Mouse (Mus musculus): Measurements from ENCODE around the gene Zfp597.

DNA sequence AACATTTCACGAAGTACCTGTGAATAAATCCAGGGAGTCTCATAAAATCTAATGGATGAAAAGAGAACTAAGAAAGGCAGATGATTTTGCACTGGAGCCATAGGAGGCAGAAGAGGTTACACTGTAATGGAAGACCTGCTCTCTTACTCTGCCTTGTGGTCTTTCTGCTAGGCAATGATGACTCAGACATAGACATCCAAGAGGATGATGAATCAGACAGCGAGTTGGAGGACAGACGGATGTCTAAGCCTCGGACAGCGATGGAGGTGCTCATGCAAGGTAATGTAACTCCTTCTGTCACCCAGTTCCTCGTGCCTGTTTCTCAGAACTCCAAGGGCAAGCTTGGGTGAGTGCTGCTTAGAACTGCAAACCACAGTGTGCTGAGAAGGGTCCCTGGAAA lies 49.2 kb upstream of the Zfp597 start:
- TF ChIP-seq KAT2A (conservative IDR thresholded peaks at IDR 0.05; ENCODE audit: low read depth, low read length) (no peak), MAFK (IDR thresholded peaks at IDR 0.05; ENCODE audit: borderline replicate concordance, low read depth, low read length) (no peak), POLR2A (IDR thresholded peaks at IDR 0.05; ENCODE audit: control insufficient read depth in 1 of 2, insufficient read depth in 1 of 2, low read depth in 1 of 2, low read length in 2 of 2, poor library complexity in 1 of 2) (no peak), EP300 (IDR thresholded peaks at IDR 0.05; ENCODE audit: low read depth in 1 of 2, low read length in 2 of 2) (no peak), MAZ (IDR thresholded peaks at IDR 0.05; ENCODE audit: low read depth, low read length) (no peak), MYC (IDR thresholded peaks at IDR 0.05; ENCODE audit: low read depth, low read length) (no peak), CTCF (IDR thresholded peaks at IDR 0.05 in 2 of 3, conservative IDR thresholded peaks at IDR 0.05 in 1 of 3; ENCODE audit: control insufficient read depth in 1 of 3, insufficient read depth in 1 of 3, low read depth in 2 of 3, low read length in 3 of 3, poor library complexity in 1 of 3, severe bottlenecking in 1 of 3) (no peak)
